ENCODE assay signal across 15 mouse cellular contexts in genomic region chr11:120267676-120268075, GRCm38 (mm10). TPM values are rescaled to one million over a fixed set of nuclear protein-coding genes. Genes with fewer than 3 reads are reported as not detected.
A peak's percentile ranks its signal among the peaks of the same experiment; 100 is the strongest.
DNase-seq lines count a peak whose midpoint lies in the region; ATAC-seq lines count a peak whose summit lies in the region.
"Had no signal": no experiment of that assay in that cellular context is flagged by ENCODE, and none has a peak within 500 bp of the region (broad histone marks: within the 10 kb centered on the region; RNA-seq: fewer than 3 reads in every experiment).

No protein-coding gene starts in this region.

- peak overlapping the region; percentile 45; the same call in 1 of the 2 replicates for H3K27ac ChIP-seq in limb, embryonic 12.5 days
- no peak overlapping the region; the same call in 1 of the 2 replicates for H3K27ac ChIP-seq in limb, embryonic 10.5 days
- no peak overlapping the region for H3K27ac ChIP-seq in intestine, embryonic 16.5 days (ENCODE audit: low read length)

- H3K27me3 ChIP-seq in limb, embryonic 12.5 days, result no peaks in the 10 kb centered on the region; the same call in 1 of the 2 replicates
- H3K27me3 ChIP-seq in limb, embryonic 10.5 days (ENCODE audit: low read depth, poor library complexity, severe bottlenecking), result no peaks in the 10 kb centered on the region
- H3K27me3 ChIP-seq in intestine, embryonic 16.5 days (replicated peaks; ENCODE audit: control insufficient read depth, insufficient read depth, low read length), result no peaks in the 10 kb centered on the region

- DNase-seq in limb, embryonic 10.5 days (ENCODE audit: low spot score), result no peak
- DNase-seq in 3T3-L1 (ENCODE audit: low read depth, low spot score) (peak; percentile 73), MN1 (ENCODE audit: low spot score) (peak; percentile 74)
- no peak for DNase-seq in testis, postnatal 14 days (ENCODE audit: low spot score)
- DNase-seq: adrenal gland, postnatal 14 days; embryo, embryonic 11 days; gastrocnemius, postnatal 25 days; liver, postnatal 0 days; right cerebral cortex, postnatal 4 days had no signal

- H3K36me3 ChIP-seq in limb, embryonic 12.5 days, result peaks cover 54% of the 10 kb centered on the region
- H3K36me3 ChIP-seq in limb, embryonic 10.5 days, result peaks cover 94% of the 10 kb centered on the region
- H3K36me3 ChIP-seq in intestine, embryonic 16.5 days (ENCODE audit: control insufficient read depth, insufficient read depth, low read length), result peaks cover 8% of the 10 kb centered on the region

- H3K9me3 ChIP-seq in limb, embryonic 12.5 days, result no peaks in the 10 kb centered on the region
- no peaks in the 10 kb centered on the region for H3K9me3 ChIP-seq in limb, embryonic 10.5 days (replicated peaks)
- no peaks in the 10 kb centered on the region for H3K9me3 ChIP-seq in intestine, embryonic 16.5 days (ENCODE audit: control insufficient read depth, low read length)
- H3K9me3 ChIP-seq: megakaryocyte, embryonic 14.5 days had no signal

- no peak overlapping the region for H3K9ac ChIP-seq in limb, embryonic 12.5 days (replicated peaks)
- H3K9ac ChIP-seq in intestine, embryonic 16.5 days (ENCODE audit: low read depth, low read length), result no peak overlapping the region
- H3K9ac ChIP-seq: liver, postnatal 0 days had no signal

- no peak overlapping the region for H3K4me2 ChIP-seq in limb, embryonic 12.5 days
- H3K4me2 ChIP-seq in intestine, embryonic 16.5 days (ENCODE audit: low read depth, low read length), result no peak overlapping the region

- WGBS in limb, embryonic 12.5 days, result 66% methylated on average over 3 of the region's 3 CpGs
- 75% methylated on average over 3 of the region's 3 CpGs for WGBS in limb, embryonic 10.5 days
- WGBS in intestine, embryonic 16.5 days, result 77% methylated on average over 2 of the region's 3 CpGs

- no peak overlapping the region for H3K4me3 ChIP-seq in limb, embryonic 12.5 days (replicated peaks)
- H3K4me3 ChIP-seq in limb, embryonic 10.5 days, result no peak overlapping the region
- no peak overlapping the region for H3K4me3 ChIP-seq in intestine, embryonic 16.5 days (ENCODE audit: low read length)
- H3K4me3 ChIP-seq: erythroblast, embryonic 14.5 days; megakaryocyte, embryonic 14.5 days had no signal

- ATAC-seq in limb, embryonic 12.5 days (ENCODE audit: insufficient number of reproducible peaks, insufficient read depth, low FRiP score, low TSS enrichment, low read depth), result no peak
- peak; percentile 38 for ATAC-seq in megakaryocyte progenitor cell, adult 5-6 weeks (replicated peaks; ENCODE audit: poor library complexity)
- ATAC-seq in intestine, embryonic 16.5 days, result no peak
- ATAC-seq: inflammation-experienced regulatory T-cells, adult 6 months; liver, postnatal 0 days had no signal

- H3K4me1 ChIP-seq in limb, embryonic 12.5 days (replicated peaks), result peaks cover 75% of the 10 kb centered on the region
- H3K4me1 ChIP-seq in limb, embryonic 10.5 days, result peaks cover 83% of the 10 kb centered on the region
- peaks cover 44% of the 10 kb centered on the region for H3K4me1 ChIP-seq in intestine, embryonic 16.5 days (ENCODE audit: control insufficient read depth, insufficient read depth, low read length)

RNA-seq across cellular contexts. Expression of gene Bahcc1, which starts 34.9 kb away (rescaled TPM):
- polyA plus RNA-seq in limb, embryonic 12.5 days (2016; fragmentation: Nextera tagmentation; extraction: Ambion mirVana), result 18.3 and 18.5 TPM in 2 replicates
- polyA plus RNA-seq in limb, embryonic 10.5 days (2016; fragmentation: Nextera tagmentation; extraction: Ambion mirVana), result 19.9 and 20.3 TPM in 2 replicates
- total RNA-seq in megakaryocyte progenitor cell, adult 5-6 weeks (2015), result 12.1 and 17.2 TPM in 2 replicates
- 3.9 and 5.4 TPM in 2 replicates for total RNA-seq in megakaryocyte progenitor cell, adult 5-6 weeks (2017)
- 4.9 and 5.7 TPM in 2 replicates for polyA plus RNA-seq in intestine, embryonic 16.5 days (2015; fragmentation: Nextera tagmentation; extraction: Ambion mirVana)
- polyA plus RNA-seq: inflammation-experienced regulatory T-cells, adult 6 months had no signal

Comparison
In these comparisons a context has a peak if more than half of its experiments do, and no peak if none do; other contexts are left out.
1. DNase-seq: peak in 3T3-L1 (single experiment) and MN1 (single experiment); none in limb, embryonic 10.5 days (single experiment) and testis, postnatal 14 days (single experiment).